Mouse (Mus musculus) thymus, adult 2 months (tissue): ENCODE measurements around the gene Fbxl21.

ENCODE experiments used
- CTCF ChIP-seq: fragments of 200-500 bp; IDR thresholded peaks from 2 replicates; pipeline ENCODE4 v1.5.1; 2012; ENCODE audit warnings: mild to moderate bottlenecking, control low read depth, low read length, moderate library complexity, borderline replicate concordance; ENCODE audit not compliant: control insufficient read depth, poor library complexity, insufficient read depth; ENCODE audit errors: extremely low read depth
- POLR2A ChIP-seq: fragments of 200-500 bp; IDR thresholded peaks from 2 replicates; pipeline ENCODE4 v1.6.1; 2012; ENCODE audit warnings: mild to moderate bottlenecking, low read length, control low read depth, moderate library complexity; ENCODE audit not compliant: control insufficient read depth, poor library complexity, insufficient read depth; ENCODE audit errors: extremely low read depth

DNA sequence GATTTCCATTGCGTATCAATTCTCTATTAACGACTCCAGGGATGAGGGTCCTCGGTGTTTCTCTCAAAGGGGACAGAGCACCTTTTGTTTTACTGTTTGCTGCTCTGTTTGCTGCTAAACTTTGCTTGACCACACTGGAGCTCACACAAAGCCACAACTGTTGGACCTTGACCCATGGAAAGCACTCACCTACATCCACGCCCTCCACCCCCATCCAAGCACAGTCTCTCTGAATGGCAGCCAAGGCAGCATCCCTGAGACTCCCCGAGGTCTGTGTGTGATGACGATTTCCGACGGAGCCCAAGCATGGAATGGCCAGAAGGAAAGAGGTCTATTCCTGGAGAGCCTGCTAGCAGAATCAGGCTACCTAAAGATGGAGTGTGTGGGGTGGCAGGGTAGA, 38.9 kb downstream of the Fbxl21 start:
- TF ChIP-seq POLR2A: no peak
- no peak for TF ChIP-seq CTCF
